Mouse (Mus musculus) left cerebral cortex, postnatal 10 days (tissue): ENCODE results near the gene Hoxa11. TPM values are rescaled to one million over a fixed set of nuclear protein-coding genes. Genes with fewer than 3 reads are reported as not detected.
A peak's percentile ranks its signal among the peaks of the same experiment; 100 is the strongest.

Experiments used
- DNase-seq, 2 experiments: peaks; one replicate each; pipeline ENCODE4 v3.0.0; 2021 to 2022; ENCODE audit warnings: low spot score in 2 of 2, mixed read lengths in 1 of 2; ENCODE audit errors: extremely low spot score in 1 of 2
- intact Hi-C: fragments of 180-260 bp; cut with DNase I; formaldehyde crosslinking; loops from one replicate; pipeline ENCODE4 v1.15.1; 2025
- total RNA-seq, 2 experiments: library from RNA; stranded (reverse); gene quantifications; 2 replicates each; pipeline ENCODE4 v1.2.3; 2021

Hoxa11 gene
- total RNA-seq, 2 experiments from 2014 or later, result not detected

DNA sequence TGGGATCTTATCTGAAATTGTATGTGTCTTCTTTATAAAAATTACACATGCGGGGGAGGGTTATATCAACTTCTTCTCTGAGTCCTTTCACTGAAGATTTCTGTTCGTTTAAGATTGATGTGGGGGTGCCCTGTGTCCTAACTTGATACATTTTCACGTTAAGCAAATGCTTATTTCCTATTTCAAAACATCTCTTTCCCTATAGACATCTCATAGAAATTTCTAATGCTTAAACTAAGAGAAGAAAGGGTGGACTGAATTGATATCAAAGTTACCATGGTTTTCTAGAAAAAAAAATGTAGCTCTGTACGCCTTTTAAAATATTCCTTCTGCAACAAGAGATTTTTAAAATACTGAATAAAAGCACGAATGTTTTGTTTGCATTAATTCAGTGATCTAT is 21.6 kb upstream of the Hoxa11 start:
- no peak for DNase-seq
- intact Hi-C loops, result loop anchor here (10.0 kb wide), 1 partner anchor 48 kb away; the partner anchor contains the start of gene Evx1

- no peak for DNase-seq
Observed at GRCm38 (mm10) chr6:52266666-52266985, 21.0 kb upstream of the Hoxa11 start.

GRCm38 (mm10) chr6:52265913-52266665 is 20.5 kb upstream of the Hoxa11 start:
- intact Hi-C loops, result loop anchor here (10.0 kb wide), 1 partner anchor 49 kb away; the partner anchor contains the start of gene Evx1
- DNase-seq, result no peak

More at GRCm38 (mm10) chr6:52266666-52266985, 21.0 kb upstream of the Hoxa11 start:
- intact Hi-C loops, result loop anchor here (10.0 kb wide), 1 partner anchor 48 kb away; the partner anchor contains the start of gene Evx1

GRCm38 (mm10) chr6:52265306-52265912 is 19.8 kb upstream of the Hoxa11 start:
- intact Hi-C loops, result loop anchor here (10.0 kb wide), 1 partner anchor 49 kb away; the partner anchor contains the start of gene Evx1
- no peak for DNase-seq

DNA sequence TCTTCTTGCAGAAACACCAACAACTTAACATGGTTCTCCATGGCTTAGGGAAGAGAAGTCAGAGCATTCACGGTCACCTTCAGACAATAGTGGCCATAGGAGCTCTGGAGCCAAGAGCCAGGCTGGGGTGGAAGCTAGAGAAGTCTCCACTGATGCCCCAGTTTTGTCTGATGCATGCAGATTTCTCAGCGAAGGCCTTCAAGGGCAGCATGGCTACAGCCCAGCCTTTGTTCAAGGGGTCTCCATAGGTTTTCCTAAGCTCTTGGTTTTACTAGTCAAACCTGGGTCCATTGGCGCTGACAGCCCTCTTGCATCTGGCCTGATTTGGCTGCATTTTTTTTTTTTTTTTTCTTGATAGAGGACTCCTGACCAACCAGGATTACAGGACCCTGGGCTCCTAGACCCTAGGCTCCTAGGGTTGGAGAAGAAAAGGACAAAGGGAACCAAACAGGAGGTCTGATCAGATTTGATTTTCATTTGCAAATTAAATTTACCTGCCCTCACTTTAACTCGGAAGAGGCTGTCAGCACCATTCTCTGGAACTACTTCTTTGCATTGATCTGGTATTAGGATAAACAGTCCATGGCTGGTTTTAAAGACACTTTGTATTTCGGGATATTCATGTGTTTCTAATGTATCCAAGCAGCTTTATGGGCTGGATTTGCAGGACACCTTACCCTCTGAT is 18.6 kb upstream of the Hoxa11 start:
- intact Hi-C loops, result loop anchor here (10.0 kb wide), 1 partner anchor 51 kb away; the partner anchor contains the start of gene Evx1
- DNase-seq, result no peak

DNA sequence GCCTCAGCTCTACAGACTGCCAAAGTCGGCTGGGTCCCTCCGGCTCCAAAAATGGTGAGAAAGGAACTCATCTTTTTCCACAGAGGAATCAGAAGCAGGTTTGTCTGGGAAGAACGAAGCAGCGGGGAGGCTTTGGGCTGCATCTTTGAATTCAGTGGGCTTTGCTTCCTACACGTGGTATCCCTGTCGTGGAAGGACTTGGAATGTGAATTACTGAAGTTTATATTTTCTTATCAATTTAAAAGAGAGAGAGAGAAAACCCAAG is 17.6 kb upstream of the Hoxa11 start:
- DNase-seq, result no peak
- intact Hi-C loops, result loop anchor here (10.0 kb wide), 1 partner anchor 52 kb away; the partner anchor contains the start of gene Evx1

DNA sequence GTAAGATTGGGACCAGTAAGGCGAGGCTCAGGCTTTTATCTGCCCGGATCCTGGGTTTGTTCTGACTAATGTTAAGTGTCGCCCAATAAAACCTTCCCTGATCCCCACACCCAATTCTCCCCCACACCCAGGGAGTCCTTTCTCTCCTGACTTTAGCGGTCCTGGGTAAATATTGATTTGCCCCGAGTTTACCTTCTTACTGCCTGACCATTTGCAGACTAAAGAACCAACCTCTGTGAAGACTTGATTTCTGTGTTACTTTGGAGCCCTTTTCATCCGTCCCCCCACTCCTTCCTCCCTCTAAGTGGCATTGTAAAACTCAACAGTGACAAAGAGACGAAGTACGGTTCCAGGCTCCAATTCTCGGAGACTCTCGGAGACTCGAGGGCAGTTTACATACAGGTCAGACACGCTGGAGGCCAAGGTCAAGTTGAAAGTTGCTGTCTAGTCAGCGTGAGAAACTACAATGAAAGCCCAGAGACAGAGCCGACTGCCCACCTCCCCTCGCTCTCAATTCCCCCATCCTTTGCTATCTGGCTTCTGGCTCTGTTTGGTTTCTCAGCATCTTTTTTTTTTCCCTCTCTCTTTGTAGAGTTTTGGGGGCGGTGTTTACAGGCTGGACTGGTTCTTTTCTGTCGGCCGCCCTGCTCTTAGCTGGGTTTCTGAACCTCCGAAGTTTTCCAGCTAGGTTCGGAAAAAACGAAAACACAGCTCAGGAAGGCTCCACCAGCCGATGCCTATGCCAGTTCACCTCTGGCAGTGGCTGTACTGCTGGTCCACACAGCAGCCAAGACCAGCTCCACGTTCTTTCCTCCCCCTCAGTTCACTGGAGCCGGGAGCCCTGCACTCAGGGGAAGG is 17.1 kb upstream of the Hoxa11 start:
- no peak for DNase-seq
- intact Hi-C loops, result loop anchor here (10.0 kb wide), 1 partner anchor 52 kb away; the partner anchor contains the start of gene Evx1

DNA sequence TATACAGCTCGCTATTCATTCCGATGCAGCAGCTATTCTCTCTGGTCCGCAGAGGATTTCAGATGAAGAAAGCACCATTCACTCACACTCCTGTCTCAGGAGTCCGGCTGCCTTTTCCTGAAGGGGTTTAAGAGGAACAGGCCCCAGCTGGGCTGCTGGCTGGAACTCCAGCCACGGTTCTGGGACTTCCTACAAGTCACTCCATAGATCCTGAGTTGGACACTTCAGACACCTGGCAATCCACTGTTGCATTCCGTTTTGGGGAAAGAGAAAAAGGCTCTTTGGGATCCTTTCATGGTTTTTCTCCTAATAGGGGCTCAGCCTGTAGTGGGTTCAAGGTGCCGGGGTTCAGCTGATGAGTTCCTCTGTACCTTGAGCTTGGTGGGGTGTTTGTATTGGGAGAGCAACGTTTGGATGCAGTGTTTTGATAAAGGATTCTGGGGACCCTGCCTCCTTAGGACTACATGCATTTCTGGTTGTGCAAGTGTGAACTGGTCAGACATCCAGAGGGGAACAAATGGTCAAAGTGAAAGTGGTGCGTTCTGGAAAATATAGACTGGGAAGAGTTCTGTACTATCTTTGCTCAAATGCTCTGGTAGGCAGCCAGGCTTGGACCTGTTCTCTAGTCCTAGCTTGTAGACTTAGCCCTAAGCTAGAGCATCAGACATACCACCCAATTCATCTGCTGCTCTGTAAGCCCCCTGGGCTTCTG is 16.3 kb upstream of the Hoxa11 start:
- intact Hi-C loops, result loop anchor here (10.0 kb wide), 1 partner anchor 53 kb away; the partner anchor contains the start of gene Evx1
- DNase-seq, result no peak

- intact Hi-C loops, result loop anchor here (10.0 kb wide), 1 partner anchor 54 kb away; the partner anchor contains the start of gene Evx1
- DNase-seq, result no peak
Observed at GRCm38 (mm10) chr6:52260654-52261575, 15.3 kb upstream of the Hoxa11 start, which contains the start of gene Hoxa13. Gene Hoxa13 (minus strand): TSS chr6:52260880.

- intact Hi-C loops, result loop anchor here (5.0 to 10.0 kb wide), 3 partner anchors 55 to 885 kb away; partner anchors contain the start of gene Evx1
- DNase-seq, result no peak
Observed at GRCm38 (mm10) chr6:52259811-52260261, 14.2 kb upstream of the Hoxa11 start.

DNA sequence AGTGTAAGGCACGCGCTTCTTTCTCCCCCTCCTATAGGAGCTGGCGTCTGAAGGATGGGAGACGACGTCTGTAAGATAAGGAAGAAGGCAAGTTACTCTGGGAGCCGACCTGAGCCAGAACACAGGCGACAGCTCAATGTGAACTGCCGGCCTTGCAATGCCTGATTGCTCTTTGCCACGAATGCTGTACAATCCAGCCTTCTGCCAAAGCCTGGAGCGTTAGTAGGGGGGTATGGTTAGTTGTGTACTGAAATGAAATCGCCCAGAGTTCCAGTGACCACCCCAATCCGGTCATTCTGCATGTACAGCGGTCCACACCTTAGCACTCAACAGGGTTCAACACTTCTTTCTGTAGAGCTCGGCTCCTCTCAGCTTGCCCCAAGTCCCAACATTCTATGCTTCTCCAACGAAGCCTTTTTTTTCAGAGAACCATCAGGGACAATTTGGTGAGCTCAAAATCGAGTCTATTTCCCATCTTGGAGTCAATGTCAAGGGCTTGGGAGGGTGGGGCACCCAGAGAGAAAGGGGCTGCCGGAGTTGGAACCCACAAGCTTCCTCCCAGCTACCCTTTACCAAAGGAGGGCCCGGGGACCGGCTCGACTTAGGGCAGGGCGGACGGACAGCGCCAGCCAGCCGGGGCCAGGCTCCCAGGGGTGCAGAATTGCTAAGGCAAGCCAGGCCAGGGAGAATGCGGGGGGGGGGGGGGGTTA is 13.6 kb upstream of the Hoxa11 start:
- no peak for DNase-seq
- intact Hi-C loops, result loop anchor here (5.0 to 10.0 kb wide), 2 partner anchors 578 to 886 kb away; no protein-coding TSS in a partner anchor

DNA sequence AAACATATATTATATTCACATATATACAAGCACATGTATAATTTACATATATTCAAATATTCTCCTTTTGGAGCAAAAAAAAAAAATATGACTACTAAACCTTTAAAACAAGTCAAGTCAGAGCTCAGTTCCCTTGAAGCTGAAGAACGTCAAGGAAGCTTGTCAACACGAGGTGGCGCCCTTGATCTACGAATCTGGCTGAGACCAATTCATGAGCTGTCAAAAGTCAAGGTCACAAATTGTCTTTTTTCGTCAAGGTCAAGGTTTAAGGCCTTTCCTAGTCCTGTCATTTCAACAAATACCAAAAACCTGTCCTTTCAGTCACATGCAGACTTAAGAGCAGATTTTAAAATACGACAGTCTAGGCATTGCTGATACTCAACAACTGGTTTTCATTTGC is 11.3 kb upstream of the Hoxa11 start:
- DNase-seq, result peak; percentile 23 to 73
- intact Hi-C loops, result loop anchor here (5.0 to 10.0 kb wide), 2 partner anchors 580 to 888 kb away; no protein-coding TSS in a partner anchor

DNA sequence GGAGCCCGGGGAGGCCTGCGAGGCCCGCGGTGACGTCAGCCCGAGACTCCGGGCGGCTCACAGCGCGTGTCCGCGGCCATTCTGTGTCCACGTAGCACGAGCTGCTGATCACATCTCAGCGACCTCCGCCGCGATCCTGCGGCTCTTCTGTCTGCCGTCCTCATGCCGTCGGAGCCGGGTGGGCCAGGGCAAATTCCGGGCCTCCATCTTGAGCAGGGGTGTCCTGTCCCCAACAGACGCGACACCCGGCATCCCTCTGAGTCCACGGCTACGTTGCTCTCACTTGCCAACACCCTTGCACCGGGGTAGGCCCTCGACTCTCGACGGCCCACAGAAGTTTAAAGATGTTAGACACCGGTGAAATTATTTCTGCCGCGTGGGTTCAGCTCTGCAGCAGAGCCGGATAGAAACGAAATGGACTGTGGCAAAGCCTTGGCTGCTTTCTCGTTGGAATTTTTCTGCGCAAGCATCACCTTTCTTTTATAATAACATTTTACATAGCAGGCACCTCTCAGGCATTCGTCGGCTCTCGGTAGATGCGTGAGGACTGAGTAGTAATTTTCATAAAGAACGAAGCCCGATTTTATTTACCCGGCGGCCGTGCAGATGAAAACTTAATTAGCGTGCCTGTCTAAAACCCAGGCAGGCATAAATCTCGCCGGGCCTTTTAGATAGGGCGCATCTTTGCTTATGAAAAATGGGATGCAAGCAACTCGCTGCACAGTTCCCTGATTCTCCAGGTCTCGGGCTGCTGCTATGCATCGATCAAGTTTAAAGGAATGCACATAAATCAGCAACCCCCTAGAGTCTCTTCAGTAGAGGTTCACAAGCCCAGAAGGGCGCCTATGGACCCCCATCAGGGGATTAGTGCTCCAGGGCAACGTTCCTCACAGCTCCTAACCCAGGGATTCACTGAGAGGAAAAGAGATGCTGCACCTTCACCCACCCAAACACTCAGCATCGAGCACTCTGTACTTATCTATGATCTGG is 8.2 kb upstream of the Hoxa11 start:
- intact Hi-C loops, result loop anchor here (10.0 kb wide), 1 partner anchor 891 kb away; no protein-coding TSS in a partner anchor
- no peak for DNase-seq

- intact Hi-C loops, result loop anchor here (10.0 kb wide), 1 partner anchor 892 kb away; no protein-coding TSS in a partner anchor
- DNase-seq, result no peak
Observed at GRCm38 (mm10) chr6:52252775-52253376, 7.3 kb upstream of the Hoxa11 start.
